Mouse (Mus musculus): ENCODE data around the gene Styx. TPM values are rescaled to one million over a fixed set of nuclear protein-coding genes. Genes with fewer than 3 reads are reported as not detected.
A peak's percentile ranks its signal among the peaks of the same experiment; 100 is the strongest.
"Not testable (repeated sequence)": the region's sequence is repeated elsewhere in the genome, so short reads cannot be mapped to it uniquely, and the experiment has no call there.

Styx gene
- polyA plus RNA-seq, 1 experiment from 2014 or later: 42.2 TPM

- no peak overlapping the region for H3K4me2 ChIP-seq
- peak overlapping the region; percentile 72 for H3K27ac ChIP-seq
- no peak overlapping the region; the same call in 1 of the 2 replicates for H3K9ac ChIP-seq
- no peaks in the 10 kb centered on the region for H3K27me3 ChIP-seq
- no peaks in the 10 kb centered on the region for H3K9me3 ChIP-seq
- H3K4me1 ChIP-seq: peaks cover 27% of the 10 kb centered on the region
- H3K36me3 ChIP-seq (replicated peaks): peaks cover 62% of the 10 kb centered on the region
- H3K4me3 ChIP-seq (replicated peaks): no peak overlapping the region
- ATAC-seq (ENCODE audit: low FRiP score): no peak
- WGBS: 16% methylated on average over 10 of the region's 10 CpGs
Measured at GRCm38 (mm10) chr14:45463599-45463998, 112.7 kb downstream of the Styx start.

GRCm38 (mm10) chr14:45464036-45465035, 113.4 kb downstream of the Styx start:
- Histone ChIP-seq H3K36me3 (replicated peaks) (peaks cover 66% of the 10 kb centered on the region), H3K9ac (no peak overlapping the region), H3K4me3 (replicated peaks) (no peak overlapping the region), H3K9me3 (no peaks in the 10 kb centered on the region), H3K27me3 (no peaks in the 10 kb centered on the region), H3K27ac (no peak overlapping the region), H3K4me2 (no peak overlapping the region), H3K4me1 (peaks cover 27% of the 10 kb centered on the region)
- no peak for ATAC-seq (ENCODE audit: low FRiP score)
- 70% methylated on average over 19 of the region's 19 CpGs for WGBS

GRCm38 (mm10) chr14:45466371-45466770, 115.5 kb downstream of the Styx start:
- not testable (repeated sequence) for H3K27ac ChIP-seq; H3K9me3 ChIP-seq; ATAC-seq (ENCODE audit: low FRiP score); H3K4me2 ChIP-seq; H3K9ac ChIP-seq; H3K4me3 ChIP-seq (replicated peaks); H3K27me3 ChIP-seq
- H3K4me1 ChIP-seq: peaks cover 27% of the 10 kb centered on the region
- H3K36me3 ChIP-seq (replicated peaks): peaks cover 69% of the 10 kb centered on the region
- 91% methylated on average over 8 of the region's 8 CpGs for WGBS

GRCm38 (mm10) chr14:45469446-45469845, 118.6 kb downstream of the Styx start:
- 90% methylated on average over 8 of the region's 8 CpGs for WGBS
- Histone ChIP-seq H3K27ac (no peak overlapping the region), H3K4me1 (0 out of 2 replicates have a peak, but pooled peaks cover 2% of the 10 kb centered on the region), H3K9ac (no peak overlapping the region), H3K36me3 (replicated peaks) (peaks cover 71% of the 10 kb centered on the region), H3K4me2 (no peak overlapping the region), H3K4me3 (replicated peaks) (no peak overlapping the region), H3K9me3 (no peaks in the 10 kb centered on the region), H3K27me3 (no peaks in the 10 kb centered on the region)
- ATAC-seq (ENCODE audit: low FRiP score): no peak

Small RNA genes lying within 50 kb of the gene (microRNA-seq; reads per million reads assigned to microRNA genes)
- not detected for gene Gm25353

Other genes with a start within 250 kb of the Styx start
- 12.5 and 14.1 TPM in 2 replicates for gene Gpr137c, start 131.4 kb upstream of the Styx start, polyA plus RNA-seq (2016; fragmentation: Nextera tagmentation; extraction: Ambion mirVana)
- gene Txndc16, start 130.8 kb upstream of the Styx start, polyA plus RNA-seq (2016; fragmentation: Nextera tagmentation; extraction: Ambion mirVana): 23.0 and 27.4 TPM in 2 replicates
- gene Ero1l, start 32.3 kb upstream of the Styx start, polyA plus RNA-seq (2016; fragmentation: Nextera tagmentation; extraction: Ambion mirVana): 36.7 and 37.8 TPM in 2 replicates
- gene Psmc6, start 21.3 kb upstream of the Styx start, polyA plus RNA-seq (2016; fragmentation: Nextera tagmentation; extraction: Ambion mirVana): 221 and 226 TPM in 2 replicates
- gene Gnpnat1, start 53.8 kb downstream of the Styx start, polyA plus RNA-seq (2016; fragmentation: Nextera tagmentation; extraction: Ambion mirVana): 25.2 and 28.5 TPM in 2 replicates
- 65.9 and 71.1 TPM in 2 replicates for gene Fermt2, start 179.0 kb downstream of the Styx start, polyA plus RNA-seq (2016; fragmentation: Nextera tagmentation; extraction: Ambion mirVana)

Data from forebrain, embryonic 12.5 days (tissue).